In genomic region chr19:40830703-40831415, GRCm38 (mm10) we compare ENCODE assay signal across 8 mouse cellular contexts. TPM values are rescaled to one million over a fixed set of nuclear protein-coding genes. Genes with fewer than 3 reads are reported as not detected.
DNase-seq lines count a peak whose midpoint lies in the region; ATAC-seq and TF ChIP-seq lines count a peak whose summit lies in the region.

Ccnj (plus strand) TSS chr19:40831279.

- no peaks in the 10 kb centered on the region for H3K36me3 ChIP-seq in hindbrain, postnatal 0 days (ENCODE audit: insufficient read depth, low read length)
- no peaks in the 10 kb centered on the region for H3K36me3 ChIP-seq in macrophage (ENCODE audit: inconsistent target)

- H3K4me1 ChIP-seq in hindbrain, postnatal 0 days (ENCODE audit: insufficient read depth, low read length): peaks cover 11% of the 10 kb centered on the region

- intact Hi-C loops in gastrocnemius, adult 2 months (cut with DNase I): loop anchor here (5.0 kb wide), 1 partner anchor 219 kb away; the partner anchor contains the start of genes Entpd1 and Tctn3
- intact Hi-C loops in left cerebral cortex, adult 2 months (cut with DNase I): loop anchor here (1.0 to 10.0 kb wide), 6 partner anchors 42 to 246 kb away; partner anchors contain the start of genes Aldh18a1, Entpd1, Tctn3 and Zfp518a

- peak within 1 kb of the TSS; percentile 97 for H3K9ac ChIP-seq in hindbrain, postnatal 0 days (replicated peaks; ENCODE audit: low read length)

- peak within 1 kb of the TSS; percentile 60 for H3K4me2 ChIP-seq in hindbrain, postnatal 0 days (ENCODE audit: low read depth, low read length)

- H3K79me2 ChIP-seq in macrophage (ENCODE audit: inconsistent target): peaks cover 39% of the 10 kb centered on the region; the same call in 1 of the 2 replicates

- TF ChIP-seq CTCF in gastrocnemius, adult 2 months (IDR thresholded peaks at IDR 0.05): peak; percentile 29; the same call in 1 of the 2 replicates
- TF ChIP-seq CTCF in hindbrain, postnatal 0 days (IDR thresholded peaks at IDR 0.05; ENCODE audit: low read depth): no peak
- peak; percentile 13; the same call in 1 of the 2 replicates for TF ChIP-seq CTCF in left cerebral cortex, adult 2 months (IDR thresholded peaks at IDR 0.05)

- H3K4me3 ChIP-seq in gastrocnemius, adult 2 months: peak within 1 kb of the TSS; percentile 97
- H3K4me3 ChIP-seq in hindbrain, postnatal 0 days (ENCODE audit: low read length): peak within 1 kb of the TSS; percentile 90
- peak within 1 kb of the TSS; percentile 90 for H3K4me3 ChIP-seq in left cerebral cortex, adult 2 months
- peak within 1 kb of the TSS; percentile 94 for H3K4me3 ChIP-seq in macrophage (ENCODE audit: inconsistent target)

- no peaks in the 10 kb centered on the region for H3K27me3 ChIP-seq in hindbrain, postnatal 0 days (ENCODE audit: insufficient read depth, low read length)

- peak within 1 kb of the TSS; percentile 86 for H3K27ac ChIP-seq in gastrocnemius, adult 2 months
- peak within 1 kb of the TSS; percentile 94 for H3K27ac ChIP-seq in hindbrain, postnatal 0 days
- peak within 1 kb of the TSS; percentile 82 for H3K27ac ChIP-seq in left cerebral cortex, adult 2 months
- peak within 1 kb of the TSS; percentile 42 for H3K27ac ChIP-seq in macrophage

- under 1% methylated on average over 66 of the region's 71 CpGs for WGBS in hindbrain, postnatal 0 days
- under 1% methylated on average over 52 of the region's 71 CpGs for WGBS in macrophage (ENCODE audit: missing documents)

- ATAC-seq in activated CD4-positive, CD25-positive, alpha-beta regulatory T cell, adult 4 months: peak; percentile 85
- ATAC-seq in common myeloid progenitor, adult 5-6 weeks (replicated peaks; ENCODE audit: low read depth, poor library complexity, severe bottlenecking): peak; percentile 83
- ATAC-seq in hindbrain, postnatal 0 days: peak; percentile 98

- H3K9me3 ChIP-seq in hindbrain, postnatal 0 days (ENCODE audit: low read length): no peaks in the 10 kb centered on the region

- DNase-seq in gastrocnemius, adult 2 months: peak; percentile 97
- peak; percentile 95 for DNase-seq in hindbrain, postnatal 0 days (ENCODE audit: low spot score)
- DNase-seq in left cerebral cortex, adult 2 months (ENCODE audit: extremely low spot score in 1 of 2, low spot score in 2 of 2): peak; percentile 95 to 98
- peak; percentile 83 for DNase-seq in retina, postnatal 7 days (ENCODE audit: low read depth, low spot score)
- DNase-seq in urinary bladder, adult 18-20 months (ENCODE audit: low spot score in 2 of 2): peak; percentile 89 to 91

RNA-seq across cellular contexts. Expression of gene Ccnj, which starts in this region (rescaled TPM):
- polyA plus RNA-seq in activated CD4-positive, CD25-positive, alpha-beta regulatory T cell, adult 4 months (2017; shearing (Covaris generic)): 1 to 10 TPM; 3.1 to 3.2 TPM
- 6.4 and 7.4 TPM in 2 replicates for total RNA-seq in common myeloid progenitor, adult 5-6 weeks (2017)
- total RNA-seq in gastrocnemius, adult 2 months (2021): 1 to 10 TPM; 2.9 to 3.8 TPM
- 10.6 and 13.1 TPM in 2 replicates for total RNA-seq in hindbrain, postnatal 0 days (2014; rRNA removed)
- 8.1 and 8.6 TPM in 2 replicates for polyA plus RNA-seq in hindbrain, postnatal 0 days (2015; fragmentation: Nextera tagmentation; extraction: Ambion mirVana)
- total RNA-seq in left cerebral cortex, adult 2 months (2021): 1 to 10 TPM; 8.2 to 8.6 TPM
- total RNA-seq in macrophage (2018; cell fraction: chromatin; rRNA removed): 10 to 100 TPM in 11 of 26 experiments, 1 to 10 TPM in 14, under 1 TPM in 1; 0.75 to 24.1 (median 8.1) TPM
- total RNA-seq in macrophage (2018; cell fraction: cytosol; rRNA removed): 1 to 10 TPM in 24 of 26 experiments, under 1 TPM in 2; 0.66 to 7.5 (median 3.5) TPM
- total RNA-seq in macrophage (2018; cell fraction: nucleus; rRNA removed): 10 to 100 TPM in 12 of 26 experiments, 1 to 10 TPM in 12, under 1 TPM in 2; 0.72 to 28.6 (median 9.5) TPM
- polyA plus RNA-seq in macrophage (2018): 2.2 to 4.4 TPM (median 3.6 TPM) in 3 replicates

Comparison
In these comparisons a context has a peak if more than half of its experiments do, and no peak if none do; other contexts are left out.
1. Peak in every context shown above with its lines: DNase-seq, ATAC-seq, H3K4me3 ChIP-seq and H3K27ac ChIP-seq.
2. H3K27ac ChIP-seq: peak in every context shown above with its lines; median percentile 94 in hindbrain, postnatal 0 days; 86 in gastrocnemius, adult 2 months; 82 in left cerebral cortex, adult 2 months; 42 in macrophage.